Mouse (Mus musculus): ENCODE measurements around the gene Cenpb.
"Not testable (repeated sequence)": the region's sequence is repeated elsewhere in the genome, so short reads cannot be mapped to it uniquely, and the experiment has no call there.

Gene Cenpb

GRCm38 (mm10) chr2:131179990-131180587 lies at the start of gene Cenpb:
Gene Cenpb (minus strand): TSS chr2:131180067.
- DNase-seq (ENCODE audit: low spot score), result peak; percentile 84

- DNase-seq (ENCODE audit: low spot score), result no peak
These were observed 47.4 kb upstream of the Cenpb start for GRCm38 (mm10) chr2:131227243-131227642.

GRCm38 (mm10) chr2:131226669-131227068 lies 46.8 kb upstream of the Cenpb start:
- DNase-seq (ENCODE audit: low spot score), result not testable (repeated sequence)

GRCm38 (mm10) chr2:131225178-131225577 lies 45.3 kb upstream of the Cenpb start:
- no peak for DNase-seq (ENCODE audit: low spot score)

- DNase-seq (ENCODE audit: low spot score), result no peak
These were observed 43.7 kb upstream of the Cenpb start for GRCm38 (mm10) chr2:131223569-131223968.

- no peak for DNase-seq (ENCODE audit: low spot score)
These were observed 42.7 kb upstream of the Cenpb start for GRCm38 (mm10) chr2:131222562-131222961.

- DNase-seq (ENCODE audit: low spot score), result no peak
These were observed 42.1 kb upstream of the Cenpb start for GRCm38 (mm10) chr2:131221853-131222515.

GRCm38 (mm10) chr2:131220030-131220429 lies 40.2 kb upstream of the Cenpb start:
- DNase-seq (ENCODE audit: low spot score), result no peak

- no peak for DNase-seq (ENCODE audit: low spot score)
These were observed 36.3 kb upstream of the Cenpb start for GRCm38 (mm10) chr2:131215941-131216858.

GRCm38 (mm10) chr2:131213773-131214172 lies 33.9 kb upstream of the Cenpb start:
- no peak for DNase-seq (ENCODE audit: low spot score)

- peak; percentile 35 for DNase-seq (ENCODE audit: low spot score)
These were observed 31.3 kb upstream of the Cenpb start for GRCm38 (mm10) chr2:131211026-131211615.

- peak; percentile 97 for DNase-seq (ENCODE audit: low spot score)
These were observed 30.3 kb upstream of the Cenpb start for GRCm38 (mm10) chr2:131209969-131210792.

GRCm38 (mm10) chr2:131209125-131209795 lies 29.4 kb upstream of the Cenpb start:
- no peak for DNase-seq (ENCODE audit: low spot score)

- DNase-seq (ENCODE audit: low spot score), result no peak
These were observed 28.5 kb upstream of the Cenpb start for GRCm38 (mm10) chr2:131208356-131208755.

GRCm38 (mm10) chr2:131206778-131207177 lies 26.9 kb upstream of the Cenpb start, which contains the start of gene Ap5s1:
Gene Ap5s1 (plus strand): TSS chr2:131207078.
- no peak for DNase-seq (ENCODE audit: low spot score)

- DNase-seq (ENCODE audit: low spot score), result no peak
These were observed 25.8 kb upstream of the Cenpb start for GRCm38 (mm10) chr2:131205521-131206182.

- peak; percentile 98 for DNase-seq (ENCODE audit: low spot score)
These were observed 24.6 kb upstream of the Cenpb start for GRCm38 (mm10) chr2:131204410-131204981.

GRCm38 (mm10) chr2:131203816-131204409 lies 24.0 kb upstream of the Cenpb start:
- DNase-seq (ENCODE audit: low spot score), result peak; percentile 30

GRCm38 (mm10) chr2:131201262-131201661 lies 21.4 kb upstream of the Cenpb start:
- DNase-seq (ENCODE audit: low spot score), result no peak

Measured in urinary bladder, postnatal 14 days (tissue).